In genomic region chr7:102267601-102268394, GRCm38 (mm10) we compare ENCODE assay signal across 8 mouse cellular contexts. TPM values are rescaled to one million over a fixed set of nuclear protein-coding genes. Genes with fewer than 3 reads are reported as not detected.
DNase-seq lines count a peak whose midpoint lies in the region; ATAC-seq lines count a peak whose summit lies in the region.

Stim1 (plus strand) TSS chr7:102267806.

- H3K27me3 ChIP-seq in kidney, embryonic 14.5 days (ENCODE audit: control insufficient read depth, insufficient read depth, low read length) = no peaks in the 10 kb centered on the region
- peaks cover 8% of the 10 kb centered on the region; the same call in 1 of the 2 replicates for H3K27me3 ChIP-seq in hindbrain, embryonic 14.5 days (ENCODE audit: control insufficient read depth, insufficient read depth, low read length)
- peaks cover 8% of the 10 kb centered on the region for H3K27me3 ChIP-seq in limb, embryonic 12.5 days
- no peaks in the 10 kb centered on the region for H3K27me3 ChIP-seq in midbrain, embryonic 16.5 days (ENCODE audit: control insufficient read depth, insufficient read depth, low read depth, low read length)

- WGBS in kidney, embryonic 14.5 days = under 1% methylated on average over 67 of the region's 73 CpGs
- WGBS in hindbrain, embryonic 14.5 days = under 1% methylated on average over 69 of the region's 73 CpGs
- under 1% methylated on average over 45 of the region's 73 CpGs for WGBS in limb, embryonic 12.5 days
- under 1% methylated on average over 48 of the region's 73 CpGs for WGBS in midbrain, embryonic 16.5 days

- ATAC-seq in kidney, embryonic 14.5 days (ENCODE audit: low FRiP score, low TSS enrichment) = peak; percentile 94
- ATAC-seq in hindbrain, embryonic 14.5 days (ENCODE audit: low FRiP score) = peak; percentile 81
- ATAC-seq in limb, embryonic 12.5 days (ENCODE audit: insufficient number of reproducible peaks, insufficient read depth, low FRiP score, low TSS enrichment, low read depth) = peak; percentile 86
- peak; percentile 88 for ATAC-seq in midbrain, embryonic 16.5 days

- no peaks in the 10 kb centered on the region for H3K4me1 ChIP-seq in kidney, embryonic 14.5 days (ENCODE audit: control insufficient read depth, insufficient read depth, low read length)
- H3K4me1 ChIP-seq in hindbrain, embryonic 14.5 days (replicated peaks; ENCODE audit: control insufficient read depth, insufficient read depth, low read length) = peaks cover 18% of the 10 kb centered on the region
- peaks cover 8% of the 10 kb centered on the region for H3K4me1 ChIP-seq in limb, embryonic 12.5 days (replicated peaks)
- H3K4me1 ChIP-seq in midbrain, embryonic 16.5 days (ENCODE audit: control insufficient read depth, insufficient read depth, low read length) = peaks cover 19% of the 10 kb centered on the region

- H3K4me2 ChIP-seq in kidney, embryonic 14.5 days (replicated peaks; ENCODE audit: low read depth, low read length) = peak within 1 kb of the TSS; percentile 97
- H3K4me2 ChIP-seq in hindbrain, embryonic 14.5 days (replicated peaks) = peak within 1 kb of the TSS; percentile 97
- peak within 1 kb of the TSS; percentile 73 for H3K4me2 ChIP-seq in limb, embryonic 12.5 days
- H3K4me2 ChIP-seq in midbrain, embryonic 16.5 days (ENCODE audit: low read length) = peak within 1 kb of the TSS; percentile 94

- no peak within 1 kb of the TSS for H3K27ac ChIP-seq in kidney, embryonic 14.5 days (ENCODE audit: low read depth, low read length)
- no peak within 1 kb of the TSS for H3K27ac ChIP-seq in hindbrain, embryonic 14.5 days
- peak within 1 kb of the TSS; percentile 66; the same call in 1 of the 2 replicates for H3K27ac ChIP-seq in limb, embryonic 12.5 days
- H3K27ac ChIP-seq in midbrain, embryonic 16.5 days (ENCODE audit: low read length) = peak within 1 kb of the TSS; percentile 70

- H3K9me3 ChIP-seq in kidney, embryonic 14.5 days (ENCODE audit: control insufficient read depth, low read length) = no peaks in the 10 kb centered on the region
- no peaks in the 10 kb centered on the region for H3K9me3 ChIP-seq in hindbrain, embryonic 14.5 days (ENCODE audit: control insufficient read depth, low read length)
- no peaks in the 10 kb centered on the region for H3K9me3 ChIP-seq in limb, embryonic 12.5 days
- H3K9me3 ChIP-seq in midbrain, embryonic 16.5 days (replicated peaks; ENCODE audit: control insufficient read depth, low read length, poor library complexity, severe bottlenecking) = no peaks in the 10 kb centered on the region

- DNase-seq in kidney, adult 9 months = no peak
- peak; percentile 79 for DNase-seq in cerebellum, adult 9-11 months
- peak; percentile 64 for DNase-seq in gastrocnemius, adult 18-20 months (ENCODE audit: low spot score)
- DNase-seq in hindbrain, embryonic 14.5 days (ENCODE audit: low spot score) = peak; percentile 33
- peak; percentile 78 to 85 for DNase-seq in spleen, postnatal 10 days (ENCODE audit: low spot score in 2 of 2)

- no peaks in the 10 kb centered on the region for H3K36me3 ChIP-seq in kidney, embryonic 14.5 days (ENCODE audit: control insufficient read depth, insufficient read depth, low read length)
- H3K36me3 ChIP-seq in hindbrain, embryonic 14.5 days (replicated peaks; ENCODE audit: control insufficient read depth, insufficient read depth) = no peaks in the 10 kb centered on the region
- no peaks in the 10 kb centered on the region for H3K36me3 ChIP-seq in limb, embryonic 12.5 days
- H3K36me3 ChIP-seq in midbrain, embryonic 16.5 days (ENCODE audit: control insufficient read depth, insufficient read depth, low read length) = no peaks in the 10 kb centered on the region

- peak within 1 kb of the TSS; percentile 85 for H3K4me3 ChIP-seq in kidney, embryonic 14.5 days (ENCODE audit: low read length)
- peak within 1 kb of the TSS; percentile 88 for H3K4me3 ChIP-seq in hindbrain, embryonic 14.5 days (replicated peaks; ENCODE audit: low read length)
- H3K4me3 ChIP-seq in limb, embryonic 12.5 days (replicated peaks) = peak within 1 kb of the TSS; percentile 87
- peak within 1 kb of the TSS; percentile 85 for H3K4me3 ChIP-seq in midbrain, embryonic 16.5 days (ENCODE audit: low read depth, low read length)

- H3K9ac ChIP-seq in kidney, embryonic 14.5 days (ENCODE audit: low read depth, low read length) = peak within 1 kb of the TSS; percentile 72
- H3K9ac ChIP-seq in hindbrain, embryonic 14.5 days = peak within 1 kb of the TSS; percentile 58
- H3K9ac ChIP-seq in limb, embryonic 12.5 days (replicated peaks) = peak within 1 kb of the TSS; percentile 70
- peak within 1 kb of the TSS; percentile 79 for H3K9ac ChIP-seq in midbrain, embryonic 16.5 days (ENCODE audit: low read depth, low read length)

RNA-seq across cellular contexts. Expression of gene Stim1, which starts in this region (rescaled TPM):
- 8.1 and 11.6 TPM in 2 replicates for polyA plus RNA-seq in kidney, embryonic 14.5 days (2014; fragmentation: Nextera tagmentation; extraction: Ambion mirVana)
- 100 to 1,000 TPM; 169 to 172 TPM for total RNA-seq in gastrocnemius, adult 18-20 months (2021)
- polyA plus RNA-seq in hindbrain, embryonic 14.5 days (2014; fragmentation: Nextera tagmentation; extraction: Ambion mirVana) = 15.2 and 15.4 TPM in 2 replicates
- polyA plus RNA-seq in limb, embryonic 12.5 days (2016; fragmentation: Nextera tagmentation; extraction: Ambion mirVana) = 17.7 and 25.3 TPM in 2 replicates
- 10.2 and 12.5 TPM in 2 replicates for polyA plus RNA-seq in midbrain, embryonic 16.5 days (2015; fragmentation: Nextera tagmentation; extraction: Ambion mirVana)

Comparison
In these comparisons a context has a peak if more than half of its experiments do, and no peak if none do; other contexts are left out.
1. H3K27ac ChIP-seq: peak in limb, embryonic 12.5 days (single experiment) and midbrain, embryonic 16.5 days (single experiment); none in kidney, embryonic 14.5 days (single experiment) and hindbrain, embryonic 14.5 days (single experiment).
2. Peak in every context shown above with its lines, with median percentiles within 50 percentile points of each other: ATAC-seq, H3K4me2 ChIP-seq, H3K4me3 ChIP-seq and H3K9ac ChIP-seq.